Mouse (Mus musculus): ENCODE measurements around the gene Ctdsp2.

DNA sequence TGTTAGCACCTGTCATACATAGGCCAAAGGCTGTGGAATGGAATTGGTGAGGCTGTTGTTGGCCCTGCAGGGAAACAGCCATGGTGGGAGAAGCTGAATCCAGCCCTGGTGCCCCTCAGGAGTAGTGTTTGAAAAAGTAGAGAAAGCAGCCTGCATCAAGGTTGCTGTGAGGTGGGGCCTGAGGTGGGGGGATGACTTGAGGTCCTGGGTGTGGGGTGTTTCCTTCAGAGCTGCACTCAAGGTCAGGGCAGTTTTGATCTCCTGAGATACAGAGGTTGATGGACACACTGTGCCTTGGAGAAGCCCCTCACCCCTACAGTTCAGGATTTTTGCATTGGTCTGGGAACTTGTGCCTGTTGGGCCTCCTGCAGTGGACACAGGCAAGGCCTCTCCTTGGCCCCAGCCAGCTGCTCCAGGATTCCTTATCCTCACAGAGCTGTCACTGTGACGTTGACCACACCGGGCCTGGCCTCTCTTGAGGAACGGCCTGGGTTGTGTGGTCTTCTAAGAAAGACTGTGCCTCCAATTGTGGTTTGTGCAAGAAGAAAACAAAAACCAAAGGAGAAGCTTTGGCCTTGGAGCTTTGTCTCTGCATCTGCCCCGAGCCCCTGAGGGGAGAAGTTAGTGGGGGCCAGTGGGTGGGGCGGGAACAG is 10.1 kb downstream of the Ctdsp2 start:
- TF ChIP-seq CTCF (IDR thresholded peaks at IDR 0.05; ENCODE audit: borderline replicate concordance, control insufficient read depth, extremely low read depth, insufficient read depth, low read length, poor library complexity) (no peak), POLR2A (IDR thresholded peaks at IDR 0.05; ENCODE audit: control insufficient read depth, extremely low read depth, insufficient read depth, low read length, poor library complexity) (no peak)

Measured in thymus, adult 2 months (tissue).